Mouse (Mus musculus): ENCODE data around the gene Zc3h13.

DNA sequence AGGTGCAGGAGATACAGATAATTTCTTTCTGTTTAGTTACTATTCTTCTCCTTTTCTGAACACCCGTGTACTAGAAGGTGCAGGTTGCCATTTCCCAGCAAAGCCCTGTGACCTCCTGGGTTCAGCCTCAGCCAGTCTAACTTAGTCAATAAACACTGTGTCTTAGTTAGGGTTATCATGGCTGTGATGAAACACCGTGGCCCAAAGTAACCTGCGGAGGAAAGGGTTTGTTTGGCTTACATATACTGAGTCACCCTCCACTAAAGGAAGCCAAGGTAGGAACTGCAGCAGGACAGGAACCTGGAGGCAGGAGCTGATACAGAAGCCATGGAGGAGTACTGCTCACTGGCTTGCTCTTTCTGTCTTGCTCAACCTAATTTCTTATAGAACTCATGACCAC lies 33.7 kb upstream of the Zc3h13 start:
- no peak for TF ChIP-seq CTCF (IDR thresholded peaks at IDR 0.05; ENCODE audit: control insufficient read depth, insufficient read depth, insufficient replicate concordance, low read depth, low read length)
- TF ChIP-seq POLR2A (IDR thresholded peaks at IDR 0.05; ENCODE audit: control insufficient read depth, low read depth, low read length): no peak

Measured in testis, adult 2 months (tissue).